Mouse (Mus musculus) intestine, postnatal 0 days (tissue): ENCODE data around the gene Gpank1. TPM values are rescaled to one million over a fixed set of nuclear protein-coding genes. Genes with fewer than 3 reads are reported as not detected.

Experiments used
- ATAC-seq: fragments of 200-750 bp; cut with Nextera tagmentation; 2 replicates; pipeline ENCODE4 v1.8.0; 2017; ENCODE audit warnings: mild to moderate bottlenecking, moderate TSS enrichment, moderate library complexity
- H3K27ac ChIP-seq: fragments of 300-500 bp; sonication (generic); 2 replicates; pipeline ENCODE4 v1.5.1; 2014; ENCODE audit warnings: mild to moderate bottlenecking, low read depth, low read length, moderate library complexity
- H3K27me3 ChIP-seq: fragments of 300-500 bp; sonication (generic); replicated peaks from 2 replicates; pipeline ENCODE4 v1.6.1; 2014; ENCODE audit warnings: low read length, mixed read lengths; ENCODE audit not compliant: control insufficient read depth, insufficient read depth
- H3K36me3 ChIP-seq: fragments of 300-500 bp; sonication (generic); 2 replicates; pipeline ENCODE4 v1.6.1; 2014; ENCODE audit warnings: mild to moderate bottlenecking, moderate library complexity; ENCODE audit not compliant: control insufficient read depth, insufficient read depth
- H3K4me1 ChIP-seq: fragments of 300-500 bp; sonication (generic); replicated peaks from 2 replicates; pipeline ENCODE4 v1.6.1; 2014; ENCODE audit warnings: antibody characterized with exemption, low read length, mixed read lengths; ENCODE audit not compliant: control insufficient read depth, insufficient read depth
- H3K4me2 ChIP-seq: fragments of 300-500 bp; sonication (generic); replicated peaks from 2 replicates; pipeline ENCODE4 v1.6.1; 2014; ENCODE audit warnings: low read depth, mild to moderate bottlenecking, moderate library complexity
- H3K4me3 ChIP-seq: fragments of 300-500 bp; sonication (generic); 2 replicates; pipeline ENCODE4 v1.5.1; 2014; ENCODE audit warnings: low read depth, low read length
- H3K9ac ChIP-seq: fragments of 300-500 bp; sonication (generic); 2 replicates; pipeline ENCODE4 v1.6.1; 2014; ENCODE audit warnings: mild to moderate bottlenecking, low read depth, low read length
- H3K9me3 ChIP-seq: fragments of 300-500 bp; sonication (generic); 2 replicates; pipeline ENCODE4 v1.6.1; 2016; ENCODE audit warnings: mixed run types; ENCODE audit not compliant: control insufficient read depth
- CTCF ChIP-seq: sonication (generic); IDR thresholded peaks from 2 replicates; pipeline ENCODE4 v1.5.1; 2016; ENCODE audit warnings: low read depth, mild to moderate bottlenecking, control low read depth, antibody characterized with exemption, moderate library complexity
- WGBS: fragments of 180-500 bp; shearing (Covaris S2); extraction: QIAGEN DNeasy Blood & Tissue Kit; methylation state at CpG from one replicate; pipeline ENCODE4 v1.1.7; 2014; 5-methylcytosine and 5-hydroxymethylcytosine counted together
- polyA plus RNA-seq: library from polyadenylated mRNA; unstranded; fragments of >200 nt; fragmentation: Nextera tagmentation; extraction: Ambion mirVana; gene quantifications from 2 replicates; pipeline ENCODE4 v1.2.1, GENCODE M21; 2015

Gpank1 gene
- polyA plus RNA-seq, 1 experiment from 2014 or later = 15.0 TPM

DNA sequence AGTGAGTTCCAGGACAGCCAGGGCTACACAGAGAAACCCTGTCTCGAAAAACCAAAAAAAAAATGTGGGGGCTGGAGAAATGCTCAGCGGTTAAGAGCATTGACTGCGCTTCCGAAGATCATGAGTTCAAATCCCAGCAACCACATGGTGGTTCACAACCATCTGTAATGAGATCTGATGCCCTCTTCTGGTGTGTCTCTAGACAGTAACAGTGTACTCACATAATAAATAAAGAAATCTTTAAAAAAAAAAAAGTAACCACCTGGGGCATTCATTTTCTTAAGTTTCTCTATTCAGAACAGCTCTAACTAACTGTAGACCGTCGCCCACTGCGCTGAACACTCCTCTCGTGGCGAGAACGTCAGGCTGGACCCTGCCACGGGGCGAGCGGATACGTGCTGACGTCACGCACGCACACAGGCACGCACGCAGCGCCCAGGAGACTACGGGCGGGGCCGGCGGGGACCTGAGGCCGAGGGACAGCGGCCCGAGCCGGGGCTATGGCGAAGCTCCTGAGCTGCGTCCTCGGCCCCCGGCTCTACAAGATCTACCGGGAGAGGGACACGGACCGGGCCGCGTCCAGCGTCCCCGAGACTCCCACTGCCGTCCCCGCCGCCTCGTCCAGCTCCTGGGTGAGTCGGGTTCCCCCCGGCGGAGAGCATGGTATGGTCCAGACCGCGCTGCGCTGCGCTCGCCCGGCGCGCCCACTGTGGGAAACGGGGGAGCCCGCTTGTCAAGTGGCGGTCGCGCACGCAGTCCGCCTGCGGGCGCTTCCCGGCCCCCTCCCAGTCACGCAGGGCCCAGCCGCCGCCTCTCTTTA is 32.2 kb upstream of the Gpank1 start, which contains the start of gene Abhd16a:
Gene Abhd16a, plus strand, starts transcription at position 439 of the 820 bp plus-strand sequence.
- Histone ChIP-seq H3K4me3 (peak within 1 kb of the TSS; percentile 64), H3K27me3 (no peaks in the 10 kb centered on the region), H3K4me2 (peak within 1 kb of the TSS; percentile 75), H3K36me3 (peaks cover 32% of the 10 kb centered on the region), H3K9me3 (no peaks in the 10 kb centered on the region), H3K27ac (peak within 1 kb of the TSS; percentile 91), H3K9ac (peak within 1 kb of the TSS; percentile 78), H3K4me1 (peaks cover 8% of the 10 kb centered on the region; the same call in 1 of the 2 replicates)
- WGBS = 2% methylated on average over 67 of the region's 67 CpGs
- ATAC-seq = peak; percentile 98
- TF ChIP-seq CTCF = peak; percentile 32

DNA sequence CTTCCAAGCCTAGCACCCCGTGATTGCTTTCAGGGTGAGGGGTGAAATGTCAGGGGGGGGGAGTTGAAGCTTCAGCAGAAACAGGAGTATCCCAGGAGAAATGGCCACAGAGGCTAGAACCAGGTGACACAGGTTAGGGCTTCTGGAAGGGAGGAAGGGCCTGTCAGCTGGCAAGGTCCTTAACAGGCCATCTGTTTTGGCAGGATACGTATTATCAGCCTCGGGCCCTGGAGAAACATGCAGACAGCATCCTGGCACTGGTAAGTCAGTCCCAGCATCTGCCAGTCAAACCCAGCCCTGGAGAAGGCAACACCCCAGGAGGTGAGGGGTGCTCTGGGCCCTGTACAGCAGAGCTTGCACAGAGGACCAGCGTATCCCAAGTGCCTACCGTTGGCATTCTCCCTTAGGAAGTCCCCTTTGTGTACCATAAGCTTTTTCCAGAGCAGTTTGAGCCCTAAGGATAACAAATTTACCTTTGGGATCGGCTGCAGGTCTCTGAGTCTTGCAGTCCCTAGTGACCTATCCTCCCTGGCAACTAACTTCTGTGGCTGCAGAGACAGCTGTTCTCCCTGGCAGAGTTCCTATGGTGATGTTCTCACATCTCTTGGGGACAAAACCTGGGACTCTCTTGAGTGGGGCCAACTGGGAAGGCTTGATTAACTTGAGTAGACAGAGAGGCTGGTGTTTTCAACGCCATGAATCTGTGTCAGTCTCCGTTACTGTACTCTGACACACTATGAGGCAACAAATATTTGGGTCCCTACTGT is 30.9 kb upstream of the Gpank1 start:
- Histone ChIP-seq H3K9me3 (no peaks in the 10 kb centered on the region), H3K27ac (peak overlapping the region; percentile 54; the same call in 1 of the 2 replicates), H3K36me3 (peaks cover 44% of the 10 kb centered on the region), H3K4me2 (peak overlapping the region; percentile 75), H3K4me3 (peak overlapping the region; percentile 64), H3K4me1 (peaks cover 8% of the 10 kb centered on the region; the same call in 1 of the 2 replicates), H3K27me3 (no peaks in the 10 kb centered on the region), H3K9ac (peak overlapping the region; percentile 53; the same call in 1 of the 2 replicates)
- ATAC-seq = no peak
- TF ChIP-seq CTCF = no peak
- 59% methylated on average over 8 of the region's 8 CpGs for WGBS

DNA sequence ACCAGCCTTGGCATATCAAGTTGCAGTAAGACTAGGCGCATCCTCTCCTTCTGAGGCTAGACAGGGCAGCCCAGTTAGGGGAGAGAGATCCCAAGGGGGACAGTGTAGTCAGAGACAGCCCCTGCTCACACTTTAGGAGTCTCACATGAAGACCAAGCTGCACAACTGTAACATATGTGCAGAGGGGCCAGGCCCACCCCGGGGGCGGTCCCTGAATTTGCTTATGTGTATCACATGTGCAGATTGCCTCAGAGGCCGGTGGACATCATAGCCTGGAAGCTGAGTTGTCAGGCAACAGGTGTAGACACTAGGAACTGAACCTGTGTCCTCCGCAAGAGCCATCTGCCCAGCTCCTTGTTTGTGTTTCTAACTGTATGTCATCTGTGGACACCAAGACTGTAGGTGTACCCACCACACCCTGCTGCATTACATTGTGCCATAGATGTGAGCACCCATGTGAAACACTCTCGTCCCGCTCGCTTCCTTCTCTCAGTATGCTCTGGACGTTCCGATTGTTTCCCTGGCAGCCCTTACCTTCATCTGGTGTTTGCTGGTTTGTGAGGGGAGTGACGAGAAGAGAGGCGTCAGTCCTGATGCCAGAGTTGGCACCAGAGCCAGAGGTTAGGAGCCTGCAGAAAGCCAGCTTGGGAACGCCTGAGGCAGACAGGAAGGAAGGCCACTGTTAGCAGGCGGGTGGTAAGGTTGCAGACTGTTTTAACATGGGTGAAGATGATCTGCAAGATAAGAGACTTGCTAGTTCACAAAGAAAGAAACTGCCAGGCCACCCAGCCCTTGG is 28.7 kb upstream of the Gpank1 start:
- WGBS = 90% methylated on average over 14 of the region's 14 CpGs
- no peak overlapping the region for H3K9ac ChIP-seq

GRCm38 (mm10) chr17:35094475-35095365 is 26.5 kb upstream of the Gpank1 start:
- WGBS = 74% methylated on average over 15 of the region's 15 CpGs
- no peak for TF ChIP-seq CTCF
- Histone ChIP-seq H3K36me3 (peaks cover 87% of the 10 kb centered on the region), H3K4me1 (peaks cover 7% of the 10 kb centered on the region; the same call in 1 of the 2 replicates), H3K9ac (no peak overlapping the region), H3K27me3 (no peaks in the 10 kb centered on the region), H3K27ac (no peak overlapping the region), H3K9me3 (no peaks in the 10 kb centered on the region), H3K4me2 (no peak overlapping the region), H3K4me3 (no peak overlapping the region)
- no peak for ATAC-seq

More for the DNA sequence above, 28.7 kb upstream of the Gpank1 start:
- no peaks in the 10 kb centered on the region for H3K9me3 ChIP-seq
- no peaks in the 10 kb centered on the region for H3K27me3 ChIP-seq
- H3K36me3 ChIP-seq = peaks cover 66% of the 10 kb centered on the region
- TF ChIP-seq CTCF = no peak
- ATAC-seq = no peak
- peaks cover 8% of the 10 kb centered on the region; the same call in 1 of the 2 replicates for H3K4me1 ChIP-seq
- no peak overlapping the region for H3K27ac ChIP-seq
- H3K4me3 ChIP-seq = no peak overlapping the region
- H3K4me2 ChIP-seq = no peak overlapping the region

GRCm38 (mm10) chr17:35096597-35096996 is 24.7 kb upstream of the Gpank1 start:
- no peak overlapping the region for H3K27ac ChIP-seq
- 92% methylated on average over 12 of the region's 12 CpGs for WGBS
- peaks cover 97% of the 10 kb centered on the region for H3K36me3 ChIP-seq

More at GRCm38 (mm10) chr17:35096597-35096996, 24.7 kb upstream of the Gpank1 start:
- no peak overlapping the region for H3K4me3 ChIP-seq
- no peaks in the 10 kb centered on the region for H3K9me3 ChIP-seq
- no peak overlapping the region for H3K4me2 ChIP-seq
- no peak for ATAC-seq
- TF ChIP-seq CTCF = no peak
- no peaks in the 10 kb centered on the region for H3K27me3 ChIP-seq
- no peak overlapping the region for H3K9ac ChIP-seq
- H3K4me1 ChIP-seq = no peaks in the 10 kb centered on the region
